Comparison of ENCODE assay signal across 9 mouse cellular contexts in genomic region chr1:75253849-75254624, GRCm38 (mm10). TPM values are rescaled to one million over a fixed set of nuclear protein-coding genes. Genes with fewer than 3 reads are reported as not detected.
DNase-seq lines count a peak whose midpoint lies in the region; ATAC-seq and TF ChIP-seq lines count a peak whose summit lies in the region.
"Had no signal": no experiment of that assay in that cellular context is flagged by ENCODE, and none has a peak within 500 bp of the region (broad histone marks: within the 10 kb centered on the region; RNA-seq: fewer than 3 reads in every experiment).

No protein-coding gene starts in this region.

- no peak overlapping the region for H3K4me2 ChIP-seq in forebrain, embryonic 16.5 days (ENCODE audit: low read length)
- H3K4me2 ChIP-seq in lung, postnatal 0 days (replicated peaks; ENCODE audit: low read depth, low read length), result no peak overlapping the region

- H3K4me3 ChIP-seq in forebrain, embryonic 16.5 days (replicated peaks; ENCODE audit: low read length), result no peak overlapping the region
- no peak overlapping the region for H3K4me3 ChIP-seq in lung, postnatal 0 days (ENCODE audit: low read depth, low read length)

- DNase-seq in 3T3-L1 (ENCODE audit: low read depth, low spot score), result peak; percentile 91
- DNase-seq in CD8-positive naive resting alpha-beta T cell, adult 2 months (ENCODE audit: low read depth in 2 of 2, low spot score in 2 of 2), result peak; percentile 83 to 89
- peak; percentile 78 for DNase-seq in c-Kit-positive CD71-positive TER-119-positive erythroid progenitor cells, embryonic 14.5 days (ENCODE audit: low spot score)
- peak; percentile 90 for DNase-seq in kidney, postnatal 10 days
- DNase-seq in lung, postnatal 0 days (ENCODE audit: low spot score), result peak; percentile 63
- DNase-seq in right cerebral cortex, postnatal 14 days, result peak; percentile 92
- DNase-seq in urinary bladder, postnatal 14 days (ENCODE audit: low spot score), result peak; percentile 80

- TF ChIP-seq CTCF in lung, postnatal 0 days (IDR thresholded peaks at IDR 0.05), result peak; percentile 93

- H3K27me3 ChIP-seq in forebrain, embryonic 16.5 days (replicated peaks; ENCODE audit: control insufficient read depth, insufficient read depth, low read length), result no peaks in the 10 kb centered on the region; the same call in 1 of the 2 replicates
- H3K27me3 ChIP-seq in lung, postnatal 0 days (replicated peaks; ENCODE audit: insufficient read depth, low read length), result no peaks in the 10 kb centered on the region

- H3K9ac ChIP-seq in forebrain, embryonic 16.5 days (replicated peaks; ENCODE audit: low read depth, low read length), result no peak overlapping the region
- no peak overlapping the region for H3K9ac ChIP-seq in lung, postnatal 0 days (replicated peaks; ENCODE audit: low read depth)

- H3K9me3 ChIP-seq in forebrain, embryonic 16.5 days (ENCODE audit: control insufficient read depth, low read length), result no peaks in the 10 kb centered on the region
- H3K9me3 ChIP-seq in lung, postnatal 0 days (ENCODE audit: low read length), result no peaks in the 10 kb centered on the region

- no peak overlapping the region for H3K27ac ChIP-seq in forebrain, embryonic 16.5 days (ENCODE audit: low read length)
- no peak overlapping the region for H3K27ac ChIP-seq in lung, postnatal 0 days (ENCODE audit: low read length)

- no peaks in the 10 kb centered on the region for H3K36me3 ChIP-seq in forebrain, embryonic 16.5 days (ENCODE audit: control insufficient read depth, insufficient read depth)
- no peaks in the 10 kb centered on the region for H3K36me3 ChIP-seq in lung, postnatal 0 days (ENCODE audit: insufficient read depth, low read length)

- TF ChIP-seq EP300 in lung, postnatal 0 days (IDR thresholded peaks at IDR 0.05), result no peak

- WGBS in forebrain, embryonic 16.5 days, result 63% methylated on average over 16 of the region's 16 CpGs
- WGBS in lung, postnatal 0 days, result 59% methylated on average over 16 of the region's 16 CpGs

- 0 out of 2 replicates have a peak, but pooled peaks have one; percentile 11 for ATAC-seq in forebrain, embryonic 16.5 days
- ATAC-seq in lung, postnatal 0 days, result no peak

- H3K4me1 ChIP-seq in forebrain, embryonic 16.5 days (replicated peaks; ENCODE audit: control insufficient read depth, insufficient read depth, low read length), result peaks cover 16% of the 10 kb centered on the region
- H3K4me1 ChIP-seq in lung, postnatal 0 days (ENCODE audit: insufficient read depth, low read depth, low read length), result no peaks in the 10 kb centered on the region

RNA-seq across cellular contexts. Expression of gene Ptprn, which starts 10.3 kb away (rescaled TPM):
- 6.1 and 10.7 TPM in 2 replicates for polyA plus RNA-seq in forebrain, embryonic 16.5 days (2015; fragmentation: Nextera tagmentation; extraction: Ambion mirVana)
- 0.90 and 0.92 TPM in 2 replicates for polyA plus RNA-seq in lung, postnatal 0 days (2015; fragmentation: Nextera tagmentation; extraction: Ambion mirVana)

RNA-seq across cellular contexts. Expression of gene Dnajb2, which starts 17.8 kb away (rescaled TPM):
- 51.5 and 59.3 TPM in 2 replicates for polyA plus RNA-seq in forebrain, embryonic 16.5 days (2015; fragmentation: Nextera tagmentation; extraction: Ambion mirVana)
- polyA plus RNA-seq in lung, postnatal 0 days (2015; fragmentation: Nextera tagmentation; extraction: Ambion mirVana), result 40.1 and 45.6 TPM in 2 replicates

RNA-seq across cellular contexts. Expression of gene A630095N17Rik, which starts 22.1 kb away (rescaled TPM):
- polyA plus RNA-seq in forebrain, embryonic 16.5 days (2015; fragmentation: Nextera tagmentation; extraction: Ambion mirVana), result not detected in 2 replicates
- polyA plus RNA-seq in lung, postnatal 0 days (2015; fragmentation: Nextera tagmentation; extraction: Ambion mirVana), result not detected in 2 replicates
- polyA plus RNA-seq: gonadal fat pad, adult 2 months had no signal

RNA-seq across cellular contexts. Expression of gene Resp18, which starts 24.2 kb away (rescaled TPM):
- polyA plus RNA-seq in forebrain, embryonic 16.5 days (2015; fragmentation: Nextera tagmentation; extraction: Ambion mirVana), result 29.3 and 76.1 TPM in 2 replicates
- 1.5 and 1.8 TPM in 2 replicates for polyA plus RNA-seq in lung, postnatal 0 days (2015; fragmentation: Nextera tagmentation; extraction: Ambion mirVana)
- polyA plus RNA-seq: gonadal fat pad, adult 2 months had no signal

RNA-seq across cellular contexts. Expression of gene Tuba4a, which starts 34.4 kb away (rescaled TPM):
- 18.6 and 18.7 TPM in 2 replicates for polyA plus RNA-seq in forebrain, embryonic 16.5 days (2015; fragmentation: Nextera tagmentation; extraction: Ambion mirVana)
- 46.6 and 50.5 TPM in 2 replicates for polyA plus RNA-seq in lung, postnatal 0 days (2015; fragmentation: Nextera tagmentation; extraction: Ambion mirVana)
